Mouse (Mus musculus): ENCODE results near the gene Ksr2. TPM values are rescaled to one million over a fixed set of nuclear protein-coding genes. Genes with fewer than 3 reads are reported as not detected.
A peak's percentile ranks its signal among the peaks of the same experiment; 100 is the strongest.

Gene Ksr2
- polyA plus RNA-seq, 1 experiment from 2014 or later: 0.46 TPM

- H3K9ac ChIP-seq: no peak overlapping the region
- H3K9me3 ChIP-seq: no peaks in the 10 kb centered on the region
- no peaks in the 10 kb centered on the region; the same call in 1 of the 2 replicates for H3K27me3 ChIP-seq (replicated peaks)
- ATAC-seq: peak; percentile 61
- H3K27ac ChIP-seq: no peak overlapping the region
- peak overlapping the region; percentile 31 for H3K4me2 ChIP-seq (replicated peaks)
- 26% methylated on average over 31 of the region's 31 CpGs for WGBS
- peaks cover 8% of the 10 kb centered on the region; the same call in 1 of the 2 replicates for H3K4me1 ChIP-seq (replicated peaks)
- no peak overlapping the region for H3K4me3 ChIP-seq (replicated peaks)
- H3K36me3 ChIP-seq: no peaks in the 10 kb centered on the region
These were observed 79.4 kb downstream of the Ksr2 start for GRCm38 (mm10) chr5:117492933-117493863.

GRCm38 (mm10) chr5:117493947-117494346 is 80.1 kb downstream of the Ksr2 start:
- Histone ChIP-seq H3K4me3 (replicated peaks) (no peak overlapping the region), H3K9me3 (no peaks in the 10 kb centered on the region), H3K4me1 (replicated peaks) (peaks cover 8% of the 10 kb centered on the region; the same call in 1 of the 2 replicates), H3K27ac (no peak overlapping the region), H3K36me3 (no peaks in the 10 kb centered on the region), H3K9ac (no peak overlapping the region), H3K4me2 (replicated peaks) (no peak overlapping the region), H3K27me3 (replicated peaks) (no peaks in the 10 kb centered on the region; the same call in 1 of the 2 replicates)
- peak; percentile 68 for ATAC-seq
- WGBS: 22% methylated on average over 7 of the region's 7 CpGs

- H3K4me2 ChIP-seq (replicated peaks): no peak overlapping the region
- H3K4me3 ChIP-seq (replicated peaks): no peak overlapping the region
- no peaks in the 10 kb centered on the region for H3K9me3 ChIP-seq
- no peak for ATAC-seq
- H3K4me1 ChIP-seq (replicated peaks): peaks cover 8% of the 10 kb centered on the region; the same call in 1 of the 2 replicates
- no peaks in the 10 kb centered on the region for H3K36me3 ChIP-seq
- WGBS: 60% methylated on average over 21 of the region's 21 CpGs
- H3K9ac ChIP-seq: no peak overlapping the region
- no peaks in the 10 kb centered on the region for H3K27me3 ChIP-seq (replicated peaks)
- no peak overlapping the region for H3K27ac ChIP-seq
These were observed 83.3 kb downstream of the Ksr2 start for GRCm38 (mm10) chr5:117497084-117497483.

- Histone ChIP-seq H3K9ac (no peak overlapping the region), H3K4me3 (replicated peaks) (no peak overlapping the region), H3K27ac (no peak overlapping the region), H3K4me1 (replicated peaks) (peaks cover 3% of the 10 kb centered on the region), H3K4me2 (replicated peaks) (no peak overlapping the region), H3K27me3 (replicated peaks) (no peaks in the 10 kb centered on the region), H3K9me3 (no peaks in the 10 kb centered on the region), H3K36me3 (no peaks in the 10 kb centered on the region)
- ATAC-seq: no peak
- WGBS: 84% methylated on average over 5 of the region's 5 CpGs
These were observed 88.8 kb downstream of the Ksr2 start for GRCm38 (mm10) chr5:117502611-117503010.

GRCm38 (mm10) chr5:117504431-117504830 is 90.6 kb downstream of the Ksr2 start:
- peaks cover 3% of the 10 kb centered on the region for H3K4me1 ChIP-seq (replicated peaks)
- no peak for ATAC-seq
- no peak overlapping the region for H3K9ac ChIP-seq
- H3K4me2 ChIP-seq (replicated peaks): no peak overlapping the region
- H3K4me3 ChIP-seq (replicated peaks): no peak overlapping the region
- H3K27ac ChIP-seq: no peak overlapping the region
- H3K36me3 ChIP-seq: no peaks in the 10 kb centered on the region
- no peaks in the 10 kb centered on the region for H3K27me3 ChIP-seq (replicated peaks)
- no peaks in the 10 kb centered on the region for H3K9me3 ChIP-seq
- 88% methylated on average over 5 of the region's 5 CpGs for WGBS

- H3K4me1 ChIP-seq (replicated peaks): peaks cover 3% of the 10 kb centered on the region
- H3K9me3 ChIP-seq: no peaks in the 10 kb centered on the region
- no peaks in the 10 kb centered on the region for H3K36me3 ChIP-seq
- H3K4me3 ChIP-seq (replicated peaks): no peak overlapping the region
- H3K4me2 ChIP-seq (replicated peaks): peak overlapping the region; percentile 20; the same call in 1 of the 2 replicates
- peak; percentile 46 for ATAC-seq
- 71% methylated on average over 10 of the region's 10 CpGs for WGBS
- H3K27me3 ChIP-seq (replicated peaks): no peaks in the 10 kb centered on the region
- H3K27ac ChIP-seq: no peak overlapping the region
- H3K9ac ChIP-seq: no peak overlapping the region
These were observed 91.4 kb downstream of the Ksr2 start for GRCm38 (mm10) chr5:117505204-117505603.

GRCm38 (mm10) chr5:117505769-117506168 is 92.0 kb downstream of the Ksr2 start:
- 50% methylated on average over 7 of the region's 7 CpGs for WGBS
- Histone ChIP-seq H3K9me3 (no peaks in the 10 kb centered on the region), H3K4me2 (replicated peaks) (peak overlapping the region; percentile 20; the same call in 1 of the 2 replicates), H3K4me3 (replicated peaks) (no peak overlapping the region), H3K4me1 (replicated peaks) (peaks cover 3% of the 10 kb centered on the region), H3K27me3 (replicated peaks) (no peaks in the 10 kb centered on the region), H3K27ac (no peak overlapping the region), H3K36me3 (no peaks in the 10 kb centered on the region), H3K9ac (no peak overlapping the region)
- peak; percentile 50; the same call in 1 of the 2 replicates for ATAC-seq

- H3K27ac ChIP-seq: no peak overlapping the region
These were observed 92.6 kb downstream of the Ksr2 start for GRCm38 (mm10) chr5:117506406-117506805.

GRCm38 (mm10) chr5:117509511-117510375 is 95.9 kb downstream of the Ksr2 start:
- H3K27me3 ChIP-seq (replicated peaks): no peaks in the 10 kb centered on the region
- H3K27ac ChIP-seq: no peak overlapping the region
- no peak overlapping the region for H3K4me3 ChIP-seq (replicated peaks)
- H3K4me1 ChIP-seq (replicated peaks): peaks cover 3% of the 10 kb centered on the region
- H3K4me2 ChIP-seq (replicated peaks): peak overlapping the region; percentile 33; the same call in 1 of the 2 replicates
- no peaks in the 10 kb centered on the region for H3K36me3 ChIP-seq
- H3K9me3 ChIP-seq: no peaks in the 10 kb centered on the region
- H3K9ac ChIP-seq: no peak overlapping the region; the same call in 1 of the 2 replicates
- no peak for ATAC-seq
- WGBS: 39% methylated on average over 22 of the region's 22 CpGs

More at GRCm38 (mm10) chr5:117506406-117506805, 92.6 kb downstream of the Ksr2 start:
- Histone ChIP-seq H3K4me3 (replicated peaks) (no peak overlapping the region), H3K27me3 (replicated peaks) (no peaks in the 10 kb centered on the region), H3K4me1 (replicated peaks) (peaks cover 3% of the 10 kb centered on the region), H3K9me3 (no peaks in the 10 kb centered on the region), H3K9ac (no peak overlapping the region), H3K4me2 (replicated peaks) (0 out of 2 replicates have a peak overlapping the region, but pooled peaks have one; percentile 31), H3K36me3 (no peaks in the 10 kb centered on the region)
- 23% methylated on average over 13 of the region's 13 CpGs for WGBS
- peak; percentile 84 for ATAC-seq

GRCm38 (mm10) chr5:117510864-117511263 is 97.1 kb downstream of the Ksr2 start:
- 62% methylated on average over 10 of the region's 10 CpGs for WGBS
- ATAC-seq: no peak
- no peak overlapping the region for H3K9ac ChIP-seq

GRCm38 (mm10) chr5:117515396-117515795 is 101.6 kb downstream of the Ksr2 start:
- Histone ChIP-seq H3K9me3 (no peaks in the 10 kb centered on the region), H3K27me3 (replicated peaks) (no peaks in the 10 kb centered on the region), H3K27ac (no peak overlapping the region), H3K4me1 (replicated peaks) (no peaks in the 10 kb centered on the region), H3K36me3 (no peaks in the 10 kb centered on the region), H3K4me2 (replicated peaks) (no peak overlapping the region), H3K4me3 (replicated peaks) (no peak overlapping the region), H3K9ac (no peak overlapping the region)
- ATAC-seq: no peak
- 81% methylated on average over 12 of the region's 12 CpGs for WGBS

More at GRCm38 (mm10) chr5:117510864-117511263, 97.1 kb downstream of the Ksr2 start:
- no peak overlapping the region for H3K27ac ChIP-seq
- no peaks in the 10 kb centered on the region for H3K9me3 ChIP-seq
- no peaks in the 10 kb centered on the region for H3K27me3 ChIP-seq (replicated peaks)
- no peak overlapping the region for H3K4me3 ChIP-seq (replicated peaks)
- peaks cover 3% of the 10 kb centered on the region for H3K4me1 ChIP-seq (replicated peaks)
- no peaks in the 10 kb centered on the region for H3K36me3 ChIP-seq
- H3K4me2 ChIP-seq (replicated peaks): no peak overlapping the region

- no peak overlapping the region for H3K4me3 ChIP-seq (replicated peaks)
- no peaks in the 10 kb centered on the region for H3K36me3 ChIP-seq
- ATAC-seq: no peak
- no peak overlapping the region for H3K4me2 ChIP-seq (replicated peaks)
- no peaks in the 10 kb centered on the region for H3K27me3 ChIP-seq (replicated peaks)
- H3K9me3 ChIP-seq: no peaks in the 10 kb centered on the region
- no peaks in the 10 kb centered on the region for H3K4me1 ChIP-seq (replicated peaks)
- 72% methylated on average over 7 of the region's 7 CpGs for WGBS
- no peak overlapping the region for H3K9ac ChIP-seq
- H3K27ac ChIP-seq: no peak overlapping the region
These were observed 102.1 kb downstream of the Ksr2 start for GRCm38 (mm10) chr5:117515861-117516260.

Data from intestine, embryonic 15.5 days (tissue).